Mouse (Mus musculus): Measurements from ENCODE around the gene E130114P18Rik.

E130114P18Rik gene

DNA sequence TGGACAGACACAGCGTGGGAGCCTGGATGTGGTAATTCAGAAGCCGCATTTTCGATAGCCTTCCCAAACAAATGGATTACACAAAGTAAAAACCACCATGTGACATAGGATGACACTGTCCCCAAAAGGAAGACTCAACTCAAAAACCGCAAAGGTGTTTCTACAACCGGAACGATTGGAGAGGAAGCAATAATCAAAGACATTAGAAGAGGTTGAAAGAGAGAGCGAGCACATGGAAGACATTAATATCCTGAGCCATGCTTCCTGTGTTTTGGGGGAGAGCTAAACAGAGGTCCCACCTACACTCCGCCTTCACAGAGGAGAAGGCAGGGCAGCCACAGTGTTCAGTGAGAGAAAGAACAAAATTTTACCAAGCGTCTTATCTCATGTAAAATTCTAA is 181.5 kb downstream of the E130114P18Rik start:
- no peak for DNase-seq

DNA sequence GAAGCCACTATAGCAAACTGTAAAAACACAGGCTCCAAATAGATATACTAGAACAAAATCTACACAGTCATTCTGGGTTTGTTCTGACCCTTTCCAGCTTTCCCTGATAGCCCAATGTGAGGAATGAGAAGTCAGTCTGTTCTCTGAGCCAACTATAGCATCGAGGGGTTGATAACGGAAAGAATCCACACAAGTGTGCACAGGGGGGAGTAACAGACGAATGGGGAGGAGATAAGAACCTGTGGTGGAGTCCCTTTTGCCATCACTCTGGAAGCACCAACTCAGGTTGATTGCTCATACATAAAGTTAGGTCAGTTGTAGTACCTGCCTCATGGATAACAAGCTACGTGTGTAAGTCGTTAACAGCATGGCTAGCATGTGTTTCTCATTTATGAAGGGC is 184.0 kb downstream of the E130114P18Rik start:
- no peak for DNase-seq

DNA sequence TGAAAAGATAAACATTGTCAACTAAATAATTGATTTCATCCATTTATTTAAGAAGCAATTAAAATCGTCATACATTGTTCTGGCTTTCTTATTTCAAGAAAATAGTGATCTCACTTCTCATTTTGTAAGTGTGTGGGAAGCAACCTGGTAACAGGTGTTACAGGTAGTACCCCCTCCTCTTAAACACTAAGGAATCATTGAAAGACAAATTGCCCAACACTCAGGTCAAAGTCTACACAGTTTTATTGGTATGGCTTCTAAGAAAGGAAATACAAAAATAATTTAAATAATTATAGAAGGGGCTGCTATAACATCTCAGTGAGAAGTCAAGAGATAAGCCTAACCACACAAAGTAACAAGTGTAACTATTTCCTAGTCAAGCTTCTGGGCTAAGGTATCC is 188.1 kb downstream of the E130114P18Rik start:
- no peak for DNase-seq

DNA sequence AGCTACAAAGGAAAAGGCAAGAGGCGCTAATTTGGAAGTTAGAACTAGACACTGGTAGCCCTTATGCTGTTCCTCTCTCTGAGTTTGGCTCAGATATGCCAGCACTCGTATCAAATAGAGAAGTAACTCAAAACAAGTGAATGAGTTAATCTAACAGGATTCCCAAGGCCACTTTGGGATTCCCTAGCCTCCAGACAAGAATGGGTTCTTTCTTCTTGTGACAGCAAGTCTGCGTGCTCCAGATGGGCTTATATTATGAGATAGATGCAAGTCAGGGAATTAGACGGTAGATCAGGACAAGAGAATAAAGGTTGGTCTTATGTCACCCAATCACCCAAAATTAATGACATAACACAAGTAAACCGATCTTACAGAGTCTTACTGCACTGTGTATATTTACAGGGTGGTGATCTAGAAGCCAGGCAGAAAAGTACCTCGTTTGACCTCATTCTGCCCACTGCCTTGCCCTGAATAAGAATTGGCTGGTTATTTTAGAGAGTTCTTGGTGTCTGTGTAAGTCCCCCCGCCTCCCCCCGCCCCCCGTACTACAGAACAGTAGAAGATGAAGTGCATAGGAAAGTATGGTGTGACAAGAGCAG is 190.4 kb downstream of the E130114P18Rik start:
- DNase-seq: no peak

DNA sequence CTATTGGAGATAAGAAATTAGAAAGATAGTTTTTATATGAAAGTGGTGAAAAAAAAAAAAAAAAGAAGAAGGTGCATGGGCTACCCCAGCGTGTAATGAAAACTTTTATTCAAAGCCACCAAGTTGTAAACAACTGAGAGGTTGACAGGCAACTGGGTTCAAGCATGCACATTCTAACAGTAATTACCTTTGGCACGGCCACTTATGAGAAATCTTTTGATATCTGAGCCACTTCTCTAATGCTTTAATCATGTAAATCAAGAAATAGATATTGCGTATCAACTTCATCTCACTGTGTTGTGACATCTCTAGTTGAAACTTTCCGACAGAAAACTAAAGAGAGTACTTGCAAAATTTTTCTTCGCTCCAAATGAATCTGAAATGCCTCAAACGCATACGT is 192.7 kb downstream of the E130114P18Rik start:
- no peak for DNase-seq

DNA sequence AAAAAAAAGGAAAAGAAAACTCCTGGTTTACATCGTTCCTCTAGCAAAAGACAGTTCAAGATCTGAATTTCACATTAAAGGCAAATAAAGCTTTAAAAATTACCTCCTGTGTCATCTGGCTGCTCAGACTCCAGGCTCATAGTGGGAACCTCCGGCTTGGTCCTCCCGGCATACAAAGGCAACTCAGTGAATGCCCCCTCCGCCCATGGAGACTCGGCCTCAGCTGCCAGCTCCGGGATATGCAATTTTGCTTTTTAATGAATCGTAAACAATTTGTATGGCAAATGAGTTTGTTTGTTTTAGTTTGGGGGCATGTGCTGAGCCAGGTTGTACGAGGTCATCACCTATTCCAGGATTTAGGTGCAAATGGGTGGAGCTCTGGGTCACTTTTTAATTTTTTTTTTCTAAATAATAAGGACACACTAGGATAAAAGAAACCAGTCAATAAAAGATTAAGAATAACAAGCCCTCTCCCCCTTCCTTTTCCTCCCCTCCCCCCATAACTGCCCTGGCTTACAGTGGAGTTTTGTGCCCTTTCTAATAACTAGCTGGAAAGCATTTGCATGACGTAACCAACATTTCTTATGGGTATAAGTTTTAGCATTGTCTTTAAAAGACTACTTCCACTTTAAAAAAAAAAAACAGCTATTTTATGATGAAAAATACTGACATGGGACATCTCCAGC is 193.3 kb downstream of the E130114P18Rik start:
- DNase-seq: no peak

DNA sequence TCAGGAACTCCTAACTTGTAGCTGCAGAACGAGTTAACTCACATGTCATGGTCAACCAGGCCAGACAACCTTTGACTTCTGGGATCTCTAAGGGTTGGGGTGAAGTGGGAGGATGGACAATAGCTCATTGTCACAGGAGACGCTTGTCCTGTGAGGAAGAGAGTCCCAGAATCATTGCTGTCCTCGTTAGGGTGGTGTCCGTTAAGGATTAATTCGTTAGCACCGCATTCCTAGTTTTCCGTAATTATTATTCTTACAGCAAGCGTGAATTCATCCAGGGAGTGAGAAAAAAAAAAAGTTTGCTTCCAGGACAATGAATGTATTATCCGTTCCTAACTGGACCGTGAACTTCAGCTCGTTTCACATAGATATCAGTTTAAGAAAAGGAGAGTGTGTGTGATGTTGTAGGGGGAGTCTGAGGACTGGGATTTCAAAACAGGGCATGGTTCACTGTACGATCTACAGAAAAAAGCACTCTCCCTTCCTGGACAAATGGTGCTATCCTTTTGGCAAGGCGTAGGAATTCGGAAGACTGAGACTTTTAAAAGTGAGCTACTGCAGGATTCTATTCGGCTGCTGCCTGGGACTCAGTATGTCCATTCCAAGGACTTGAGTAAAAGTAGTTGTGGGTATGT is 195.0 kb downstream of the E130114P18Rik start:
- no peak for DNase-seq

DNA sequence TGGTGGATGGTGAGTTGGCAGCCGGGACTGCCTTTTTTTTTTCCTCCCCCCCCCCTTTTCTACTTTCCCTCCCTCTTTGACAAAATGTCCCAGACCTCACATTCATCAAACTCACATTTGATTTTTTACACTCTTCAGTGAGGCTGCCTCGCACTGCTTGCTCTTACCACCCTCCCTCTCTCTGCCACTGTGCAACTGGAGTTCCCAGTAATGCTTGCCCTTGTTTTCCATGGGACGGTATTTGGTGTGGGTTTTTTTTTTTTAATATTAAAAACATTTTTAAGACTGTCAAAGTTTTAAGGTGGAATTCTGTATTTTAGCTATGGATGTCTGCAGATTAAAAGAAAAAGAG is 195.8 kb downstream of the E130114P18Rik start:
- DNase-seq: no peak

DNA sequence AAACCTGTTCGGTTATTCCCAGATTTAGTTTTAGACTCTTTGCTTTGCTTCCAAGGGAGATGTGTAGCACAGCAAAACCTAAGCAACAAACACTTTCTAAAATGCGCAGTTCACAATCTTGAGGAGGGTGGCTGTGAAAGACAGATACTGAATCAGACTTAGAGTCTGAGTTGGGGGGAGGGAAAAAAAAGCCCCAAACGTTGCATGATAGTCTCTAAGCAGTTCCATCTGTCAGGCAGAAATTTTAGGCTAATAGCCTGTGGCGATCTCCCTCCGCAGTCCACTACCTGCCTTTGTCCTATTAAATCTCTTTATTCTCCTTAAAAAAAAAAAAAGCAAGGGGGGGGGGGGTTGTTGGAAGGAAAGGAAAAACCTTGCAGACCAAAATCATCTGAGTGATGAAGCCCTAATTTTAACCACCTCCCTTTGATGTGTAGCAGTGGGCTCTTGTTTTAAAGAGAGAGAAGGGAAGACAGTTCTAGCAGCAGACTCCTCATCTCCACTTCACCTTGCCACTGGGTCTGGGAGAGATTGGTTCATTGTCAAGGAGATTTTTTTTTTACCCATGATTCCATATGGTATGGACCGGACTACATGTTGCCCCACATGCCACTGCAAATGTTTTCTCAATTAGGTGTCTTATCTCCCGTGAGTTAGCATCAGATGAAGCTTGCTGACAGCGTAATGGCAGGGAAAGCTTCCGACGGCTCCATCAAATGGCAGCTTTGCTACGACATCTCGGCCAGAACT is 196.4 kb downstream of the E130114P18Rik start:
- no peak for DNase-seq

DNA sequence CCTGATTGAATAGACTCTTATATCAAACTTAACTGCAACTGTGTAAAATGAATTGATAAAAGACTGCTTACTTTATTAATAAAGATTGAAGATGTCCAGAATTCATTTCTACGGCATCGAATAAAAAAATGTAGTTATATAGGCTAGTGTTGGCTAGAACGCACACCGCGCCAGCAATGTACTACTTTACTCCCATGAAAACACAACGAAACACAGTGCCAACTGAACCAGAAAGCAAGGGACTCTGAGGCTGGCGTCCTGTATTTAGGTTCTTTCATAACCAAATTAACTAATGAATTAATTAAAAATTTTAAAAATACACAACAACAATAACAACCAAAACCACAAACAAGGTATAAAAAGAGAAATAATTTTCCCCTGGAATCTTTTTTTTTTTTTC is 197.0 kb downstream of the E130114P18Rik start:
- DNase-seq: no peak

DNA sequence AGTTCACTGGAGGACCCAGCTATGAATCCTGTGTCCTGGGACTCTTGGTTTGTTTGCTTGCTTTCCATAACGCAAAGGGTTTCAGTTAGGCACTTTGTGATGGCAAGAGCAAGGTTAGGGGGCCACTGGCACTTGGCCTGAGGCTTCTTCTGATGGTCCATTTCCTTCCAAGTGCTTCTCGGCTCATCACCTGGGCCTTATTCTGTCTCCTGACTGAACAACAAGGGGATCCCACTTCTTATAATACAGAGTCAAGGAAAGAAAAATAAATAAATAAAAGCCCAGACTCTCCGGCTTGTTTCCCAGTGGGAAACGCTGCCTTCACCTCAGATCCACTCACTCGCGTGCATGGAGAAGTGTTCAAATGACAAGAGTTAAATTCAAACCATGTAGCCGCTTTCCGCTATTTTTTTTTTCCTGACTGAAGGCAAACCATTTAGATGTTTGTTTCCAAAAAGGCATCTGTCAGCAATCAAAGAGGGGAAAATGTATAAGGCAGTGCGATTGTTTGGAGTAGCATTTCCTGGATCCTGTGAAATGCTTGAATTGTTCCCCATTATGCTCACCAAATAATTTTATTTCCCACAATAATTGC is 199.2 kb downstream of the E130114P18Rik start:
- DNase-seq: no peak

DNA sequence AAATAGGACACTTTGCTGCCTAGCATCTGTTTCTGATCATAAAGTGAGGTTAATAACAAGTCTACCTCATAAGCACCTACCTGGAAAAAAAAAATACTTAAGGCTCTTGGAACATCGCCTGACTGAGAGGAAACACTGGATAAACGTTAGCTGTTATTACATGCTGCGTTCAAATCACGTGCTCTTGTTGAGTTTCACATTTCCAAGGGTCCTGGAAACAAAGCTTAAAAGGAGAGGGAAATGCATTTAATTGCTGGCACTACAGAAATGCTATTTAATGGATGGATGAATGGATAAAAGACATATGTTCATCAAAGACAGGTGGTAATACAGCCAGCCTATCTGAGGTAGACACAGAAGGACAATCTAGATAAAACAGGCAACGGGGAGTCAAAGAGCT is 200.4 kb downstream of the E130114P18Rik start:
- no peak for DNase-seq

DNA sequence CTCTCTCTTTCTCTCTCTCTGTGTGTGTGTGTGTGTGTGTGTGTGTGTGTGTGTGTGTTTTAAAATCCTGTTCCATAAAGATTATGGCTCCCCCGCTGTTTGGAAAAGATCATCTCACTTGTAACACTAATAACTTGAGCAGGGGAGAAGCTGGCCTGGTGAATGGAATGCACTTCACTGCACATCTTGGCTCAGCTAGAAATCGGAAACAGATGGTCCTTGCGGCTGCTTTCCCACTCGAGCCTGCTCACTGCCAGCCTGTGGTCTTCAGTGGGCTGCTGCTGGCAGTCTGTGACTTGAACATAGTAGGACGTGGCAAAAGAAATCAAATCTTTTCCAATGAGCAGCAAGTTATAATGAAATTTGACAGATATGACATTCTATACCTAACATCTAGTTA is 202.4 kb downstream of the E130114P18Rik start:
- DNase-seq: no peak

DNA sequence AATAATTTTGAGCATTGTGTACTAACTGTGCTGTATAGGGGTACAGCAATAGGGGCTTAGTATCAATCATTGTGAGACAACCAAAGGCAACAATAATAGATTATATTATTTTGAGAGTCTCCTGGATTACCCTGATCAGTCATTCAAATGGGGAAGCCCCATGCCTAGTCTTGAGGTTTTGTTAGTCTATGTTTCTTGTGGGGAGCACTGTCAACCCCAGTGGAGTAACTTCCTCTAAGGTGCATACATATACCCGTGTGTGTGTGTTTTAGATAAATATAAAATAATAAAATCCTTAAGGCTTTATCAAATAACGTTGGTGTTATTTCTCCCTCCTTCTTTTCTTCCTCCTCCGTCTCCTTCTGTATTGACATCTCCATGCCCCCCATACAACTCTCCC is 208.6 kb downstream of the E130114P18Rik start:
- no peak for DNase-seq

DNA sequence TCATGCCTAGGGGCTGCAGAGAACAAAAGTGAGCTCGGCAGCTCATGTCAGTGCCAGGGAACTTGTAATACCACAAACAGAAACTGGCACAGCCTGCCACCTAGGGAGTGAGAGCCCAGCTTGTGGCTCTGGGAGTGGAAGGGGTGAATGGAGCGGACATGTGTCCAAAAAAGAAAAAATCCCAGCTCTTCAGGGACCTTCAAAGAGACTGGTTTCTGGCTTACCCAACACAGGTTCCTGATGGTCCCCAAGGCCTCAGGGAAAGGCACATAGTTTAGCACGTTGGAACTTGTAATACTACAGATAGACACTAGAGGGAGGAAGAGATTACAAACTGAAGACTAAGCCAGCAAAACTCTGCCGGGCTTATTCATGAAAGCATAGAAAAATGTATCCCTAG is 213.2 kb downstream of the E130114P18Rik start:
- peak in 1 of 2 experiments; percentile 23 for DNase-seq

DNA sequence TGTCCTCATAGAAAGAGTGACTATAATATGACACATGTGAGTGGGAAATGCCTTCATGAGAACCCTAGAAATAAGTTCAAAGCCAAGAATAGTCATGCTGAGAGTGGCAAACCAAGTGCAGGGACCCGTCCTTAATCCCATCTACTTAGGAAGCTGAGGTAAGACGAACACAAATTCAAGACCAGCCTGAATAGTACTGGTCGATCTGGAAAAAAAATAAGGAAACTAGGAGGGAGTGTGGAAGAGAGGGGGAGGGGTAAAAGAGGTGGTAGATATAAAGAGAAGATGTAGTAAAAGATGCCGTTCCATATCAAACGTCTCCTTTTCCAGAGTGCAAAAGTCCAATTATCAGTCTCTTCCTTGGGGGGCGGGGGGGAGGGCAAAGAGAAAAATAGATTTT is 213.7 kb downstream of the E130114P18Rik start:
- no peak for DNase-seq

DNA sequence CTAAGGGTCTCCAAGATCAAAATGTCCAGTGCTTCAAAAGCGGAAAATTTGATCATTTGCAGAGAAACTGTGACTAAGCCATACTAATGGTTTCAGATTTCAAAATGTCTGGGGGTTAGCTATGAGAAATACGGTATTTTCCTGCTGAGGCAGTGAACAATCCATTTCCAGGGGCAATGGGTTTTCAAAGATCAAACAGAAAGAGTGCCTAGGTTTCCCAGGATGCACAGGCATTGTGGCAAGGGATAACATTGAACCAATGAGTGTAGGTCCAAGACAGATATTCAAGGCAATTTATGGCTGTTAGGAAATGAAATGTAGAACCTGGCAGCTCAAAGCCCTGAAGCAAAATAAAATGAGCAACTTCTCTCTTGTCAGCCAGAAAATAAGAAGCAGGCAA is 220.3 kb downstream of the E130114P18Rik start:
- DNase-seq: no peak

DNA sequence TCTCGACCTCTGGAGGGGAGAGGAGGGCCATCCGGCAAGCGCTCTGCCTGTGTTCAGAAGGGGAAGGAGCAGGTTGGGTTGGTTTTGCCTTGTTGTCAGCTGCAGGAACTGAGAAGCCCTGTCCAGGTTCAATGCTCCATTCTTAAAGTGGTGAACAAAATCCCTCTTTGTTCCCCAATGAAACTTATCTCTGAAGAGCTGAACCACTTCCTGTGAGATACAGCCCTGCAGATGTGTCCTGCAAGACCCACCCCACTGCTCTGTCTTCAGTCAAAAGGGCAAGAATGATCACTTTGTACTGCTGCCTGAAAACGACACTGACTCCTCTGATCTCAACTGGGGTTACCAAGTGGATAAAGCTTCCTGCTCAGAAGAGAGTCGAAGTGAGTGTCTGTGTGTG is 233.9 kb downstream of the E130114P18Rik start:
- no peak for DNase-seq

DNA sequence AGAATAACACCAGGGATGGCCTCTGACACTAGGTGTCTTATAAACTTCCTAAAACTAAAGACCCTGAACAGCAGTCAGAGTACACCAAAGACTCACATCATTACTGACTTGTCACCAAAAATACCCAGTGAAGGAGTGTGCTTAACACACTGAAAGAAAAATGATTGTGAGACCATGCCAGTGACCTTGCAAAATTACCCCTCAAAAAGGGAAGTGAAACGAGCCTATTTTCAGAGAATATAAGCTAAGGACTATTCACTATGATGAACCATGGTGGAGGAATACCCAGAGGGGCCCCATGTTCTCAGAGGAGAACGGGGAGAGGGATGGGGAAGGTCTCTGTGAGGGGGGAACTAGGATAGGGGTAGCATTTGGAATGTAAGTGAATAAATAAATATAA is 245.8 kb downstream of the E130114P18Rik start:
- no peak for DNase-seq

DNA sequence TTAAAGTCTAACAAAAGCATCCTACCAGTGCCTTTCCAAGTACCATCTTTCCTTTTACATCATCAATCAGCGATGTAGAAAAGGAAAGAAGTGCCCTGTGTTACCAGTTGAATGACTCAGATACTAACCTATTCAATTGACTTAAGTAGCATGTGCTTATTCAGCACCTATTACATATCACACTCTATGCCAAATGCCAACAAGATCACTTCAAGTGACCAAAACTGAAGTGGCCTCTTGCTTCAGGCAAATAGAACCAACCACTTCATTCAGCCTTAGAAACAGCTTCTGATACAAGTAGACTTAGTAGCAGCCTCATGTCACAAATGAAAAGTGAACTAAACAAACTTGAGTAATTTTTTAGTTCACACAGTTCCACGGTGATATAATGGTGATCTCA is 249.4 kb downstream of the E130114P18Rik start:
- DNase-seq: no peak

Measured in kidney, postnatal 25 days (tissue).